Mouse (Mus musculus): ENCODE measurements around the gene Rims1. TPM values are rescaled to one million over a fixed set of nuclear protein-coding genes. Genes with fewer than 3 reads are reported as not detected.
A peak's percentile ranks its signal among the peaks of the same experiment; 100 is the strongest.

Gene Rims1
- polyA plus RNA-seq, 1 experiment from 2014 or later = 6.2 TPM

DNA sequence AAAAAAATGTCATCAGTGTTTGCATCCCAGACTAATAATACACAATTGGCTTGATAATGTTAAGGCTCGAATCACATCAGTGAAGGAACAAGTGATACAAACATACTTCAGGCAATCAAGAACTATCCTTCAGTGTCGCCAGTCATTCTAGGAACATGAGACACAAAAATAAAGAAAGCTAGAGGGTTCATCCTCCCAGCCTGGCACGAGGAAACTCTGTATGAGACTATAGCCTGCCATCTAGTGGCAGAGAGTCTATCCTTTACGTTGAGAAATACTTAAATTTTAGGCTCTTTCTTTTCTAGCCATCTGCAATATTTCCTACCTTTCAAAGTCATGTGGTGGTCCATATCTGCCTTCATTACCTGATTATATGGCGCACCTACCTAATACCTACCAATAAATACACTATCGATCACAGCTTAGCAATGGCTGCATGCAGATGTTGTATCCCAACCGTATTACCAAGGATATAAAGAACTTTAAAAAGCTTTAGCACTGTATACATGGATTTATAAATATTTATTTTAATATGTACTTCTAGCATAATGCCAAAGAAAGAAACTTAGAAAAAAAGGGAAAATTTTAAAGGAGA is 318.4 kb downstream of the Rims1 start:
- no peak for ATAC-seq
- no peak overlapping the region for H3K27ac ChIP-seq (ENCODE audit: low read depth, low read length)
- 38% methylated on average over 7 of the region's 7 CpGs for WGBS
- no peak overlapping the region for H3K9ac ChIP-seq (ENCODE audit: low read depth, low read length)
- no peaks in the 10 kb centered on the region for H3K9me3 ChIP-seq (ENCODE audit: control insufficient read depth)
- H3K4me1 ChIP-seq (replicated peaks; ENCODE audit: control insufficient read depth, insufficient read depth, low read length) = no peaks in the 10 kb centered on the region
- H3K4me3 ChIP-seq (ENCODE audit: low read depth, low read length) = no peak overlapping the region
- H3K4me2 ChIP-seq (replicated peaks; ENCODE audit: low read depth) = no peak overlapping the region
- no peaks in the 10 kb centered on the region for H3K36me3 ChIP-seq (ENCODE audit: control insufficient read depth, insufficient read depth)
- H3K27me3 ChIP-seq (replicated peaks; ENCODE audit: control insufficient read depth, insufficient read depth, low read length) = no peaks in the 10 kb centered on the region
- peak; percentile 71 for TF ChIP-seq CTCF (IDR thresholded peaks at IDR 0.05; ENCODE audit: low read depth)

DNA sequence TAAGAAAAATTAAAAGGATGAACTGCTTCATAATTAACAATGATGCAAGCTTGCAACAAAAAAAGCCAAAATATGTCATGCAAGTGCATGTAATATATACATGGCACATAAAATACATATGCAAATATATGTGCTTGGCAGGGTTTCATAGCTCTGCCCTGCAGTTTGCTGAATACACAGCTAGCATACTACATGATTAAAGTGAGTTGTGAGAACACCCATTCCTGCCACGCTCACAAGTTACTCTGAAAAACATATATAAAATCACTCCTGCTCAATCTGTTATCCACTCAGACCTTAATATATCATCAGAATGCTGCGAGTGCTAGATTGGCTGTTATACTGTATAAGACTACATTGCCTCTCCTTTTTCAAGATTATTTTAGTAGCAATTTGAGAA is 329.6 kb downstream of the Rims1 start:
- ATAC-seq = no peak
- no peak for TF ChIP-seq CTCF (IDR thresholded peaks at IDR 0.05; ENCODE audit: low read depth)
- Histone ChIP-seq H3K27me3 (replicated peaks; ENCODE audit: control insufficient read depth, insufficient read depth, low read length) (no peaks in the 10 kb centered on the region), H3K27ac (ENCODE audit: low read depth, low read length) (no peak overlapping the region), H3K9ac (ENCODE audit: low read depth, low read length) (no peak overlapping the region), H3K4me3 (ENCODE audit: low read depth, low read length) (no peak overlapping the region), H3K9me3 (ENCODE audit: control insufficient read depth) (no peaks in the 10 kb centered on the region), H3K36me3 (ENCODE audit: control insufficient read depth, insufficient read depth) (no peaks in the 10 kb centered on the region), H3K4me2 (replicated peaks; ENCODE audit: low read depth) (no peak overlapping the region), H3K4me1 (replicated peaks; ENCODE audit: control insufficient read depth, insufficient read depth, low read length) (no peaks in the 10 kb centered on the region)
- 85% methylated on average over 2 of the region's 2 CpGs for WGBS

DNA sequence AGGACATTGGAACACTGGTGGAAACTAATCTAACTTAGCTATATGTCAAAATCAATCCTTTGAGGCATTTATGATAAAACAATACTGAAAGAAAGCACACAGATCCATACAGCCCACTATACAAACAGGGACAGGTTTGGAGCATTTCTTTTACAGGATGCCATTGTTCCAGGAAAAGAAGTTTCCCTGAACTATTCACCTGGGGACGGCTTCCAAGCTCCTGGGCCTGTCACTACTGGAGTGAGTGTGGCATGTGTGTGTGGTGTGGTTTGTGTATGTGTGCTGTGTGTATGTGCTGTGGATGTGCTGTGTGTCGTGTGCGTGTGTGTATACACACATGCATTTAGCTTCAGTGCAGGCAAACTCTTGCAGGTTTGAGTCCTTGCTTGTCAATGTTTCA is 338.8 kb downstream of the Rims1 start:
- Histone ChIP-seq H3K9me3 (ENCODE audit: control insufficient read depth) (no peaks in the 10 kb centered on the region), H3K4me2 (replicated peaks; ENCODE audit: low read depth) (no peak overlapping the region), H3K4me3 (ENCODE audit: low read depth, low read length) (no peak overlapping the region), H3K36me3 (ENCODE audit: control insufficient read depth, insufficient read depth) (no peaks in the 10 kb centered on the region), H3K27me3 (replicated peaks; ENCODE audit: control insufficient read depth, insufficient read depth, low read length) (no peaks in the 10 kb centered on the region), H3K27ac (ENCODE audit: low read depth, low read length) (no peak overlapping the region), H3K9ac (ENCODE audit: low read depth, low read length) (no peak overlapping the region), H3K4me1 (replicated peaks; ENCODE audit: control insufficient read depth, insufficient read depth, low read length) (no peaks in the 10 kb centered on the region)
- WGBS = 84% methylated on average over 3 of the region's 3 CpGs
- no peak for ATAC-seq
- no peak for TF ChIP-seq CTCF (IDR thresholded peaks at IDR 0.05; ENCODE audit: low read depth)

DNA sequence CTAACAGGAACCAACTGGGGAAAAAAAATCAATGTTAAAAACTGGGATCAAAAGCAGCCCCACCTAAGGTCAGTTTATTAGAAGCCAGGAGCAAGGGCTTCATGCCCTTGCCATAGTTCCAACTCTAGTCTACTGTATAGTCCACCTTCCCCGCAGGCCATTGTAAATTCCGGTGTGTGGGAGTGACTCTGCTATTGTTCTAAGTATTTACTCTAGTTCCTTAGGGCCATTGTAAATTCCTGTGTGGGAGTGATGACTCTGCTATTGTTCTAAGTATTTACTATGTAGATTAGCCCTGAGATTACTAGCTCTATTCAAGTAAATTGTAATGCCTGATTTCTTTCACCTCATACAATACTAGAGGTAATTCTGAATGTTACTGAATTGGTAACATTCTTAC is 339.2 kb downstream of the Rims1 start:
- ATAC-seq = no peak
- H3K4me3 ChIP-seq (ENCODE audit: low read depth, low read length) = no peak overlapping the region
- H3K9me3 ChIP-seq (ENCODE audit: control insufficient read depth) = no peaks in the 10 kb centered on the region
- no peak for TF ChIP-seq CTCF (IDR thresholded peaks at IDR 0.05; ENCODE audit: low read depth)
- no peak overlapping the region for H3K27ac ChIP-seq (ENCODE audit: low read depth, low read length)
- H3K9ac ChIP-seq (ENCODE audit: low read depth, low read length) = no peak overlapping the region
- H3K36me3 ChIP-seq (ENCODE audit: control insufficient read depth, insufficient read depth) = no peaks in the 10 kb centered on the region
- no peaks in the 10 kb centered on the region for H3K4me1 ChIP-seq (replicated peaks; ENCODE audit: control insufficient read depth, insufficient read depth, low read length)
- no peaks in the 10 kb centered on the region for H3K27me3 ChIP-seq (replicated peaks; ENCODE audit: control insufficient read depth, insufficient read depth, low read length)
- WGBS = 26% methylated on average over 2 of the region's 2 CpGs
- no peak overlapping the region for H3K4me2 ChIP-seq (replicated peaks; ENCODE audit: low read depth)

DNA sequence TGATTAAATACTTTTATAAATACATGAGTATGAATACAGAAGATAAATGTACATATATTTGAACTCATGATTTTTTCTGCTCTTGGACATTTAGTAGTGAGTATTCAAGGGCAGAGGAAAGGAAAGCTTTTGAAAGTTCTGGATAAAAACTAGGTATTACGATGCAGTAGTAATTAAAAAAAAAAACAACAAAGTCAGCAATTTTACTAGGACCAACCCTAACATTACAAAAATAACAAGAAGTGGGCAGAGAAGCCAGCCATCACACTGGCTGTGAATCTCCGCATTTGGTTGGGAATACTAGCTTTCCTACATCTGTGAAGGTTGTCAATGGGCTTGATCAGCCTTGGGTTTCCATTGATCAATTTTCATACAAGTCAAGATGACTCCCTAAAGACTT is 381.8 kb downstream of the Rims1 start:
- Histone ChIP-seq H3K27me3 (replicated peaks; ENCODE audit: control insufficient read depth, insufficient read depth, low read length) (no peaks in the 10 kb centered on the region), H3K27ac (ENCODE audit: low read depth, low read length) (no peak overlapping the region), H3K4me2 (replicated peaks; ENCODE audit: low read depth) (no peak overlapping the region), H3K9ac (ENCODE audit: low read depth, low read length) (no peak overlapping the region), H3K36me3 (ENCODE audit: control insufficient read depth, insufficient read depth) (no peaks in the 10 kb centered on the region), H3K4me1 (replicated peaks; ENCODE audit: control insufficient read depth, insufficient read depth, low read length) (no peaks in the 10 kb centered on the region), H3K9me3 (ENCODE audit: control insufficient read depth) (no peaks in the 10 kb centered on the region), H3K4me3 (ENCODE audit: low read depth, low read length) (no peak overlapping the region)
- TF ChIP-seq CTCF (IDR thresholded peaks at IDR 0.05; ENCODE audit: low read depth) = no peak
- no peak for ATAC-seq
- WGBS = 90% methylated on average over 2 of the region's 2 CpGs

DNA sequence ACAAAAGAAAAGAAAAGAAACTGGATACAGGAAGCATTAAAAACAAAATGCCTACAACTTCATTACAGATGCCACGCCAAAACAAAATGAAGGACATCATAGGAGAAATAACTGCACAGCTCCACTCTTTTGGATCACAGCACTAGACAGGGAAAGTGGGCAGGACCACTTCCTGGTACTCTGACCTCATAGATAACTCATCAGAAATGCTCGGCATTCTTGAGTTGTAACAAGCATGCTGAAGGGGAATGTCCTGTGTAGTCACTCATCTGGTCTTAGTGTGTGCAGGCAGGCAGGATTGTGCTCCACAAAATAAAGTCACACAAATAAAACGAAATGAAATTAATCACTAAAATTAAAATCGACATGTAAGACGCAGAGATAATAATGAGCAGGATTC is 383.7 kb downstream of the Rims1 start:
- Histone ChIP-seq H3K4me3 (ENCODE audit: low read depth, low read length) (no peak overlapping the region), H3K9me3 (ENCODE audit: control insufficient read depth) (no peaks in the 10 kb centered on the region), H3K27ac (ENCODE audit: low read depth, low read length) (no peak overlapping the region), H3K36me3 (ENCODE audit: control insufficient read depth, insufficient read depth) (no peaks in the 10 kb centered on the region), H3K27me3 (replicated peaks; ENCODE audit: control insufficient read depth, insufficient read depth, low read length) (no peaks in the 10 kb centered on the region), H3K4me1 (replicated peaks; ENCODE audit: control insufficient read depth, insufficient read depth, low read length) (no peaks in the 10 kb centered on the region), H3K4me2 (replicated peaks; ENCODE audit: low read depth) (no peak overlapping the region), H3K9ac (ENCODE audit: low read depth, low read length) (no peak overlapping the region)
- no peak for TF ChIP-seq CTCF (IDR thresholded peaks at IDR 0.05; ENCODE audit: low read depth)
- 69% methylated on average over 5 of the region's 5 CpGs for WGBS
- ATAC-seq = no peak

DNA sequence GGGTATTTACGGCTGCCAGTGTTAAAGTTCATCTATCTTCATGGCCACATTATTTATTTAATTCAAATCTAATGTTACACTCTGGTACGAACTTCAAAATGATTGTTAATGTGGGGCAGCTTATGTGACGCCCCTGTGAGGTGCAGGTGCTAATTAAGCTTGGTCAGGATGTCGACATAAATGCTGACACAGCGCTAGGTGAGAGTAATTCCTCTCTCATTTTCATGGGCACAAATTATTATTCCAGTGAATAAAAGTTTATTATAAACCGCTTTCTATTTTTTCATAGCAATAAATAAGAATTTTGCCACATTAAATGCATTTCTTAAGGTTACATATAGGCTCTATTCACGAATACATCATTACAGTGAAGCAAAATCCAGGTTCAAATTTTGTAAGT is 395.6 kb downstream of the Rims1 start:
- no peak overlapping the region for H3K9ac ChIP-seq (ENCODE audit: low read depth, low read length)
- no peak for ATAC-seq
- H3K27ac ChIP-seq (ENCODE audit: low read depth, low read length) = no peak overlapping the region
- no peaks in the 10 kb centered on the region for H3K36me3 ChIP-seq (ENCODE audit: control insufficient read depth, insufficient read depth)
- no peak overlapping the region for H3K4me2 ChIP-seq (replicated peaks; ENCODE audit: low read depth)
- H3K4me1 ChIP-seq (replicated peaks; ENCODE audit: control insufficient read depth, insufficient read depth, low read length) = no peaks in the 10 kb centered on the region
- no peaks in the 10 kb centered on the region for H3K9me3 ChIP-seq (ENCODE audit: control insufficient read depth)
- no peak for TF ChIP-seq CTCF (IDR thresholded peaks at IDR 0.05; ENCODE audit: low read depth)
- no peaks in the 10 kb centered on the region for H3K27me3 ChIP-seq (replicated peaks; ENCODE audit: control insufficient read depth, insufficient read depth, low read length)
- 87% methylated on average over 7 of the region's 7 CpGs for WGBS
- no peak overlapping the region for H3K4me3 ChIP-seq (ENCODE audit: low read depth, low read length)
